Mouse (Mus musculus) spleen, adult 18-20 months (tissue): ENCODE results near the gene Zfp949.

Source experiments
- DNase-seq, 2 experiments: peaks; one replicate each; pipeline ENCODE4 v3.0.0; 2022; ENCODE audit warnings: mixed read lengths in 2 of 2

Gene Zfp949

DNA sequence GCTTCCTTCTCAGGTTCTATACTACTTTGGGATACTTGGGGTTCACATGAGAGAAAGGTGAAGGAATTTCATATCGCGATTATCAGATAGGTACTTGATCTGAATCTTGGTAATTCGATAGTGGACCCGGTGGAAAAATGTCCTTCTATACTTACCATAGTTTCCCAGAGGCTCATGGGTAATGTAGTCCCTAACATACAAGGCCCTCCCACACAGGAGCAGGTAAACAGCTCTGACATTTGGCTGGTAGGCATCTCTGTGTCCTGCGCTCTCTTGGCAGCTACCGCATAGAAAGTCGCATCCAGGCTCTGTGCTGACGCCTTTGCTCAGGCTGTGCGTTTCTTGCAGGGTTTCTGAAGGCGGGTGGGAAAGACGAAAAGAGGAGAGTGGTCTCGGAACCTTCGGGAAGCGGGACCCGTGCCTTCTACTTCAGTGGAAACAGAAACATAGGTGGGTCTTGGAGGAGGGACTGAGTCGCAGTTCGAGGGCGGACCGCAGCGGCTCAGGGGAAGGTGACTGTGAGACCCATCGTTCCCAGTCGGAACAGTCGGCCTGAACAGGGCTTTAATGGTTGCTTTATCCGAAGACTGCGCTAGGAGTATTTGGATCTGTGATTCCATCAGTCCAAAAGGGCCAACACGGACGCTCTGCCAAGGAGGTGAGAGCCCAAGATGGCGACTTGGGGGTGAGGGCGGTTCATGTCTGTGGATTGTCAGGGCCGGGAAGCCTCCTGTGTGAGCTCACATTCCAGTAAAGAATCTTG is at the start of gene Zfp949:
TSS of gene Zfp949 (plus strand) at position 170 of the 763 bp plus-strand sequence.
- peak; percentile 34 to 51 for DNase-seq

DNA sequence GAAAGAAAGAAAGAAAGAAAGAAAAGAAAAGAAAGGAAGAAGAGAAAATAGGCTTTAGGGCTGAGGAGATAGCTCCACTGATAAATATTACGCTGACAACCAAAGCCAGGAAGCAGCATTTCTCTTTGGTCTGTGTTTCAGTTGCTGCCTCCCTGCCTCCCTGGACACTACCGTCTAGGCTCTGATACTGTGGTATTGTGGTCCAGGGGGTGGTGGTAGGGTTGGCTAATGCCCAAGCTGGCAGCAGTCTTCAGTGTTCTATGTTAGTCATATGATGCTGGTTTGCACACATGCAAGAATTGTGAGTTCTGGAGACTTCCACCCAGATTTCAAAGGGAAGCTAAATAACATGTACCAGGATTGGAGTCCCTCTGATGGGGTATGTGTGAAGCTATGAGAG is 47.7 kb upstream of the Zfp949 start:
- no peak for DNase-seq

DNA sequence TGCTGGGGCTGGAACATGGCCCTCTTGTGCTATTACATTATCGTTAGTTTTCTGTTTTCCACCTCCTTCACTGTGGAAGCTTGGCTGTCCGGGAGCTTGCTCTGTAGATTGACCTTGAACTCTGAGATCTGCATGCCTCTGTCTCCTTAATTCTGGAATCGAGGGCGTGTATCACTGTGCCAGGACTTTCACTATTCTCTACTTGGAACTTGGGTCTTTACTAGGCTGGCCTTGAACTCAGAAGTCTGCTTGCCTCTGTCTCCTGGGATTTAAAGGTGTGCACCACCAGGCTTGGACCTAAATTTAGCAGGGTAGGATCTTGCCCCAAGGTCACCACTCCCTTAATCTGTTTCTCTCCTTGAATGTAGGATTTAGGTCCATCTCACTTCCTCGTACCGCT is 46.0 kb upstream of the Zfp949 start:
- DNase-seq: no peak

DNA sequence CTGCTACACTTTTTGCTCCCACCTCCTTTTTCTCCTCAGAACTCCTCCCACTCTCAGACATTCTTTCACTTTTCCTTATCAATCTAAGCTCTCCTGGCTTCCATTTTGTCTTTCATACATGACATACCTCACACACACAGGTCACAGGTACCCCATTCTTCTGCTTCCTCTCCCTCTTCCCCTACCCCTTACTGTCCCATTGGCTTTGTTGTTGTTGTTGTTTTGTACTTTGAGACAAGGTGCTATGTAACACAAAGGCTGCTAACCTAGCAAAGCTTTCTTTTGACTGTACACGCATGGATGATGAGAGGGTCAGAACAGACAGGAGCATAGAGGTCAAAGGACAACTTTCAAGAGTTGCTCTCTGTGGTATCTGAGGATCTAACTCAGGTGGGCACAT is 32.3 kb upstream of the Zfp949 start:
- no peak for DNase-seq

DNA sequence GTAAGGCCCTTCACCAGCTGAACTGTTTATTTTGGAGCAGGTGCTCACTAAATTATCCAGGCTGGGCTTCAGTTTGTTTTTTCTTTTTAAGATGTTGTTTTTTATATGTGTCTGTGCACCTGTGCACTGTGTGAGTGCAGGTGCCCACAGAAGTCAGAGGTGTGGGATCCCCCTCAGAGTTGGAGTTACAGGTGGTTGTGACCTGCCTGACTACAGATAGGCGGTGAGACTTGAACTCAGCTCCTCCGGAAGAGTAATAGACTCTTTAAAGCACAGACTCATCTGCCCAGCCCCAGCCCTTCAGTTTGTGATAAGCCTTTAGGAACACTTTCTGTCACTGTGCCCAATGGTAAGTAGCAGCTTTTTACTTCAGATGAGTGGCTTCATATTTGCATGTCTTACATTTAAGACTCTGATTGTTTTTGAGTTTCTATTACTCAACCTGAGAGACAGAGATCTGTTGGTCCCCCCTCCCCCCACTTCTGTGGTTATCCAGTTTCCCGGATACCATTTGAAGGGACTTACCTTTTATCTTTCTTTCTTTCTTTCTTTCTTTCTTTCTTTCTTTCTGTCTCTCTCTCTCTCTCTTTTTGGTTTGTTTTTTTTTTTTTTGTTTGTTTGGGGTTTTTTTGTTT is 31.3 kb upstream of the Zfp949 start:
- DNase-seq: no peak

DNA sequence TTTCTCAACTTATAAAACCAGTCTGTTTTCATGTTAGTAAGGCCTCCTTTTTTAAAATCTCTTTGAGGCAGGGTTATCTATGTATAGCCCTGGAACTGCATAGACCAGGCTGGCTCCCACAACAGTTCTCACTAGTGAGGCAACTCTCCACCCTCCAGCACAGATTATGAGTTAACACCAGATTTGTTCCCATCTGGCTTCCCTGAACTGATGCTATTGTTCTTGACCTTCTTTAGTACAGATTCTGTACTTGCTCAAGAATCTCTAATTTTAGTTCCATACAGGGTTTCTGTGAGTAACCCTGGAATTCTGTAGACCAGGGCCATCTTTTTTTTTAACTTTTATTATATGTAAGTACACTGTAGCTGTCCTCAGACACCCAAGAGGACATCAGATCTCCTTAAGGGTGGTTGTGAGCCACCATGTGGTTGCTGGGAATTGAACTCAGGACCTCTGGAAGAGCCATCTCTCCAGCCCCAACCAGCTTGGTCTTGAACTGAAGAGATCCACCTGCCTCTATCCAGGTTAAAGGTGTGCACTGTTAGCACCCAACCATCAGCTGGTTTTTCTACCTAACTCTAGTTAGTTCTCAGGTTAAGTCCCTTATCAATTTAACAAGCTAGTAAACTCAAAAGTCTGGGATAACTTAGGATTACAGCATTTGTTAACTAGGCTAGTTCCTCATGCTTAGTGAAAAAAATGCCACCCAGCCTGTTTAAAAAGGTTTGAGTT is 28.3 kb upstream of the Zfp949 start:
- DNase-seq: no peak

DNA sequence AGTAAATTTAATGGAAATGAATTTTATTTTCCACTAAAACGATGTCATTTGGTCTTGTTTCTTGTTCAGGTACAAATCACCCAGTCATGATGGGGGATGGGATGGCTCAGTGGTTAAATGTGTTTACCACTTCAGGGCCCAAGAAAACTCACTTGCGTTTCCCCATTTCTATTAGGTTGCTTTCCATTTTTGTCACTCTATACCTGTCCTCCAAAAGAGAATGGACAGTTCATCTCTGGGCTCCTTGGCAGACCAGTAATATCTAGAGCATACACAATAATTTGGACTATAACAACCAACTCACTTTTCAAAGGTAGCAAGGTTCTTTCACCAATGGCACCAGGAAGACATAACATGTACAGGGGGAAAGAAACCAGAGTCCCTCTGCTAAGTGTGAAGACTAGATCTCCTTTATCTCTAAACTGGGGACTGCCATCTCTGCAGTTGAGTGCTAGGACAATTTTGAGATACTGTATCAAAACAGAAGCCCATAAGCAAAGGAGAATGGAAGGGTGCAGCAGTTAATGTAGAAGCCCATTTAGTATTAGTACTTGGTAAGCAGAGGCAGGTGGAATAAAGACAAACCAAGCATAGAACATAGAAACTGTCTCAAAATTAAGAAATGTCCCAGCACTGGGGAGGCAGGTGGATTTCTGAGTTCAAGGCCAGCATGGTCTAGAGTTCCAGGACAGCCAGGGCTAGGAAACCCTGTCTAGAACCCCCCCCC is 27.5 kb upstream of the Zfp949 start:
- no peak for DNase-seq

DNA sequence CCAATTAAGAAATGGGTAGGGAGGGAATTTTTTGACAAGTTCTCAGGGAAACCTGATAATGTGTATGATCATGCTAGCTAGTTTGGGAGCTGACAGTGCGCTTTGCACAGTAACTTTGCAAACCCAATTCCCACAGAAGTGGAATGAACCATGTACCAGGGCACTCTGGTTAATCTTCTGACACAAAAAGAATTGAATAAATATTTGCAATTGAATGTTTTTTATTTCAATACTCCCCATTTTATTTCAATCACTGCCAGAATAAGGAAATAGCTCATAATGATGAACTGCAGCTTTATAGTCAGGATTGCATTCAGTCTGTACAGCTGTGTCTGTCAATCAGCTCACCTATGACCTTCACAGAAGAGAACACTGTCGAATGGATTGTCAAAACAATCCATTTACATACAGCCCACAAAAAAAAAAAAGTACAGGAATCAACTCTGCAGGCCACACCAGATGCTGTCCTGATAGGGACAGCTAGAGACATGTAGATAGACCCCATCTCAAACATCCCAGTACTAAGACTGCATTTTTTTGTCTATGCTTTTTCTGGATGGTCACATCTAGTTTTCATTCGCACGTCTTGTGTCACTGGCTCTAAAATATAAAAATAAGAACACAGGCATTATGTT is 26.9 kb upstream of the Zfp949 start:
- DNase-seq: no peak

DNA sequence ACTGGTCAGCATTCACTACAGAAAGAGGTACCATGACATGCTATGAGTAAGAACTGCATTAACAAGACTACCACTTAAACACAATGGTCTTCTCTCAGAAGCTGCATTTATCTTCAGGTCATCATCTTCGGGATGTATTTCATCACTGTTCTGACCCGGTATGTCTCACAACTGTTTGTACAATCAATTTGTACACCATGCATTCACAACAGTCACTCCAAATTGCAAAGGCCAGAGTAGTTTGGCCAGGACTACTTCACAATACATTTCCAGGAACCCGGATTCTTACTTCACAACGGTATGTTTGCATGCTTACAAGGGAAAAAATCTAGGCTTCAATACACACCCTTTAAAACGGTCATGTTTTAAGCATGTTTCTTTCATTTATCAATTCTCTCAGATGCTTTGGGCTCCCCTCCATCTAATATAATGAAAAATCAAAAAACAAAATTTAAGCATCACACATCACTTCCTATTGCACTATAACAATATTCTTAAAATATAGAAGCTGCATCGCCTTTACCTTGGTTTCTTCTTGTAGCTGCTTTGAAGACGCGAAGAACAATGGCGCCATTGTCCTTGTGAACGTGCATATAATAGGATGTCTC is 25.8 kb upstream of the Zfp949 start:
- no peak for DNase-seq

DNA sequence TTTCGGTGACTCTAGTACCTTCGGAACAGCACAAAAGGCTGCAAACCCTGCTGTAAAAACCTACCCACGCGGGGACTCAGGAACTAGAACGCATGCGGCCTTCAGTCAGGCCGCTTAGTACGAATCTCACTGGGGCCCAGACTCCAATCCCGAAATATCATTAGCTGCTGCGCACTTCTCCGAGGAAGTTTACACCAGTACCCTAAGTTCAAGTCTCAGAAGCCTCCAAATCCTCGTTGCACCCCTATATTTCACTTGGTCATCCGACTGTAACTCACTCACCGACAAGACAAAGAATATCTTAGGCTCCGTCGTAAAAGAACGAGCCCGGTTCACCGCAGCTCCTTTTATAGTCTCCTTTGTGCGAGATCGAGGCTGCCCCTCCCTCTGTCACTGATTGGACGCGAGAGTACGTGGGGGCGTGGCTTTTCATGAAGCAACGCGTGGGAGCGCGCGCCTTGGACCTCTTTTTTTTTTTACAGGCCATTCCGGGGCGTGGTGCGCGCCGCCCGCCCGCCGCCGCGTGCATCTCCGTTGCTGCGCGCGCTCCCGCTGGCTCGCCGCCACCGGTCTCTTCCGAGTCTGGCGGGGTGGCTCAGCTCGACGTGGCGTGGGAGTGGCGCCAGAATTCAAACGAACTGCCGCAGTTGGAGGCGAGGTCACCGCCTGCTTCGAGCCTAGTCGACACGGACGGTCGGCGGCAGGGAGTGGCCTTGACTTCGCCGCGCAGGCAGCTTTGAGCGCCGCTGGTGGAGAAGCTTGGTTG is 25.1 kb upstream of the Zfp949 start:
- DNase-seq: peak; percentile 90 to 94

DNA sequence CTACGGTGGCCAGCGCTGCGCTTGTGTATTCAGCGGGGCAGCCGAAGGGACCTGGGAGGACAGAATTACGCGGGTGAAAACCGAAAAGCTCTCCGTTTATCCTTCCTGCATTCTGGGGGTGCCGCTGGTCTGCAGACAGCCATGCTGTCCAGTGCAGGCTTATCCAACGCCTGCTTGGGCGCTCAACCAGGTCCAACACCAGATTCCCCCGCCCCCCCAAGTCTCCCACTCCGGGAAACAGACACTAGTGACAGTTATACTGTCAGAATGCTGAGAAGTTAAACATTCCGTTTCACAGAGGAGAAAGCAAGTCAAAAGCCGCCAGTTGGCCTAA is 24.5 kb upstream of the Zfp949 start:
- DNase-seq: no peak

DNA sequence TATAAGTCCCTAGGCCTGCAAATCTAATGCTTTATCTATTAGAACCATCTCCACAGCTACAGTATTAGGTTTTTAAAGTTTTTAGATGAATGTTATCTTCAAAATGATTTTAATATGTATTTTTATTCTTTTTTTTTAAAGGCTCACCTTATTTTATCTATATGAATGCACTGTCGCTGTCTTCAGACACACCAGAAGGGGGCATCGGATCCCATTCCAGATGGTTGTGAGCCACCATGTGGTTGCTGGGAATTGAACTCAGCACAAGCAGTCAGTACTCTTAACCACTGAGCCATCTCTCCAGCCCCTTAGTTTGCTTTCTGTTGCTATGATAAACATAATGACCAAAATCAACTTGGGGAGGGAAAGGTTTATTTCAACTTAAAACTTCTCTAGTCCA is 23.5 kb upstream of the Zfp949 start:
- DNase-seq: no peak

DNA sequence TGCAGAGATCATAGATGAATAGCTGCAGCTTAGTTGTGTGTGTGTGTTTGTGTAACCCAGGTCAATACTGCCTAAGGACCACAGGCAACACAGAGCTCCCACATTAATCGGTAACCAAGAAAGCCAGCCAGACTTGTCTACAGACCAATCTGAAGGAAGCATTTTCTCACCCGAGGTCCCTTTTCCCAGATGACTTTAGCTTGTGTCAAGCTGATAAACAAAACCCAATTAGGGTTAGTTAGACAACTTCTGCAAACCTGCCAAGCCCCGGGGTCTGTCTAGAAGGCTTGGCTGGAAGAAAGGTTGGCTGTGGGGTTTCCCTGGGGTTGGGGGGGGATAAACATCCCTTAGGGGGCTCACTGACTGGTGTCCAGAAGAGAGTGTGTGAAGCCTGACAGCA is 23.0 kb upstream of the Zfp949 start:
- no peak for DNase-seq

DNA sequence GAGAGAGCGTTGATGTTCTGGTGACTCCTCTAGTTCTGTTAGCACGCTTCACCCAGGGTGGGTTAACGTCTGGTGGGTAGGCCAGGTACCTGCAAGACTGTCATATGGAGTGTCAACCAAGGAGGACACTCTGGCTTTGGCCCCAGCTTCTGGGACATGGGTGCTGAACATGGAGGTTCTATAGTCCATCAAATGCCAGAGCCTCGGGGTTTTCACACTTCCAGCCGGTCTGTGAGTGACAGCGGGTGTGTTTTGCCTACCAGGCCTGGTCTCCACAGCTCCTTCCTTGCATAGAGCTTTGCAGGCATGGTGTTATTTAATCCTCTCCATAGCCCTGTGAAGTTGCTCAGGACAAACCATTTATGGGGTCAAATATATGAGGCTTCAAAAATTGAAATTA is 22.5 kb upstream of the Zfp949 start:
- no peak for DNase-seq

DNA sequence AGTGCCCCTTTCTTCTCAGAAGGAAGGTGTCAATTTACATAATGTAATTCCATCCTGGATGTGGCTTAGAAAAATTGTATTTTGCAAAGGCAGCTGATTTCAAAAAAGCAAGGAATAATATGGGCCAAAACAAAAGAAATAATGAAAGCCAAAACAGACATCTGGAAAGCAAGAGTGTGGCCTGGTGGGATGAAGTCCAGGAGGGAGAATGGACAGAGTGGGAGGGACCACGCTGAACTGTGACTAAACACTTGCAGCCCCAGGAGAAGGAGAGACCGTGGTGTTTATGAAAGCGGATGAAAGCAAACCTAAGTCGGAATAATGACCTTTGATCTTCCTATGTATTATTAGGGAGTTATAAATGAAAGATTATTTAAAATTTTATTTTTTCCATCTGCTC is 19.9 kb upstream of the Zfp949 start:
- DNase-seq: no peak

DNA sequence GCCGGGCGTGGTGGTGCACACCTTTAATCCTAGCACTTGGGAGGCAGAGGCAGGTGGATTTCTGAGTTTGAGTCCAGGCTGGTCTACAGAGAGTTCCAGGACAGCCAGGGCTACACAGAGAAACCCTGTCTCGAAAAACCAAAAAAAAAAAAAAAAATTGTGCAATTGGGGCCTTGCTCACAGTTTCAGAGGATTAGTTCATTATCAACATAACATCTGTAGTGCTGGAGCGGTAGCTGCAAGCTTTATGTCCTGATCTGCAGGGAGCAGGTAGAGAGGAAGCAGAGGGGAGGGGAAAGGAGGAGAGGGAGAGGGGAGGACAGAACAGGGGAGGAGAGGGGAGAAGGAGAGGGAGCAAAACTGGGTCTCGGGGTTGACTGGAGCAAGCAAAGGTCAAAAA is 19.1 kb upstream of the Zfp949 start:
- no peak for DNase-seq

DNA sequence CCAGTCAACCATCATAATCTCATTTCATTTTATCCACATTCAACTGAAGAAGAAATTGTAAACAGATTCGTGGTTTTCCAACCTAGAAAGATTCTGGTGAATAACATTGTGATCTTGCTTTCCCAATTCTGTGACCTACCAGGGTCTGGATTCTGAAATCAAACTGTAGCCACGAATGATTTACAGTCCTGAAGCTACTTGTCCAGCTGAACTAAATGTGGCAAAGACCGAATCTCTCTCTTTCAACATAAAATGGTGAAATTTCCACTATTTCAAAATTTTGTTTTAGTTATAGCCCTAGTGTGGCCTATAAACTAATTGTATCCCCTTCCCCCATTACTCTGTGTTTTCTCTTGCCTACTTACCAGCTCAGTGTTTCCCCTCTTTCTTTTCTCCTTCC is 18.2 kb upstream of the Zfp949 start:
- DNase-seq: no peak

DNA sequence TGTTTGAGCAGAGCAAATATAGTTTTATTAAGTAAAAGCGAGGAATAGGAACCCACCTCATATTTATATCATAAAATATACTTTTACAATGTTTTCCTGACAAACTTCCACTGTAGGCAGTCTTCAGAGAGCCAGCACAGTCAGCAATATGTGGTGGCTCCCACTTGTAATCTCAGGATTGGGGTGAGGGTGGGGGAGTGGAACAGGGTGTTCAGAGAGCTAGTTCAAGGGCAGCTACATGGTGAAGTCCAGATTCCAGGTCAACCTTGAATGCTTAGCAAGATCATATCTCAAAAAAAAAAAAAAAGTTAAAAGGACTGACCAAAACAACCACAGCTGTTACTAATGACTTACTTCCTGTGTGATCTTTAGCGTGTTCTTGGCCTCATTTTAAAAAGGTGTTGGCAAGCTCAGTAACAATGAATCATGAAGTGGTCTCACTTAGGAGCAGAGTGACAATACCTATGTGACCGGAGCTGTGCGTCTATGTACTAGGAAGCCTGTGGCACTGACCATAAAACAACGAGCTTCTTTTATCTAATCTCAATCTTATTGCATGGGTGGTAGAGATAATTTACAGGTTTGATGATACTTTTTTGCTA is 17.7 kb upstream of the Zfp949 start:
- DNase-seq: no peak

DNA sequence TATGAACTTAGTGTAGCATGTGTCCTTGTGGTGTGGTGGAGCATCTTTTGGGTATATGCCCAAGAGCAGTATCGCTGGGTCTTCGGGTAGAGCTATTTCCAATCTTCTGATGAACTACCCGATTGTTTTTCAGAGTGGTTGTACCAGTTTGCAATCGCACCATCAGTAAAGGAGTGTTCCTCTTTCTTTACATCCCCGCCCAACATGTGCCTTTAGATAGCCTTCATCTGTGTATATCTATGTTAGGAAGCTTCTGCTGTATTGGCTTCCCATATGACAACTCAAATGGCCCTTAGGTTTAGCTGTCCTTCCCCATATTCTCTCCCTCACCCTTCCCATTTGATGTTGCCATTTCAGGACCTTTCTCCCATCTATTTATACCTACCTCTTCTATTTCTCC is 13.7 kb upstream of the Zfp949 start:
- DNase-seq: no peak

DNA sequence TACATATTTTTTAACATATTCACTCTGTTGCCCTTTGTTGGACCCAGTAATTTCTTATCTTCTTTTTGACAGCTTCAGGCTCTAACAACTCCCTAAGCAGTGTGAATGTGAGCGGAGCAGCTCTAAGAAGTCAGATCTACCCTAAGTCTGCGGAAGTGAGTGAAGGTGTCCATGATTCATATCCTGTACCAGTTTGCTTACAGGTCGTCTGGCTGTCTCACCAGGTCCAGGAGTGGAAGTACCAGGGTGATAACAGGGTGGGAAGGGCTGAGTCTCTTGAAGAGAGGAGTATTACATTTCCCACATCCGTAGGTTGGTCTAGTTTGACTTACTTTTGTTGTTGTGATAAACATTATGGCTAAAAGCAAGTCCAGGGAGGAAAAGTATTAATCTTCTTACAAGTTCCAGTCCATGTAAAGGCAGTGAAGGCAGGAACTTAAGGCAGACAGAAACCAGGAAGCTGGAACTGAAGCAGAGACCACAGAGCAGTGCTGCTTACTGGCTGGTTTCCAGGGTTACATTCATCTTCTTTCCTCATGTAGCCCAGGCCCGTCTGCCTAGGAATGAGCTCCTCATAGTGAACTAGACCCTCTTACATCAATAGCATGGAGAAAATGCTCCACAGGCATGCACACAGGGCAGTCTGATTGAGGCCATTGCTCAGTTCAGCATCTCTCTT is 8.1 kb upstream of the Zfp949 start:
- DNase-seq: no peak

DNA sequence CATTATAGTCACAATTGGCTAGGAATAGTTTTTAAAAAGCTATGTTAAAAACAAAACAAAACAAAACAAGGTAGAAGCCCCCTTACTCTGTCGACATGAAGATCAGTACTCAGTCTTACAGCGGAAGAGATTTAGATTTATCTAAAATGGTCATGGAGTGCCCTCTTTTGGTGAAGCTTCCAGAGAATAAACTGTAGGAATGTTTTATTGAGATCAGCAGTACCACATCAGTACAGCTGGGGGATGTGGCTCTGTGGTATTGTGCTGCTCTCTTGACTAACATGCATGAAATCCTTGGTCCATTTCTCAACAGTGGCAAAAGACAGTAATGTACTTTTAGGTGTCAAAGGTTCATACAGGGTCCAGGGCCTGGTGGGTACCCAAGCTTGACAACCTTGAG is 5.0 kb upstream of the Zfp949 start:
- DNase-seq: no peak
